Mouse (Mus musculus) megakaryocyte-erythroid progenitor cell, adult 5-6 weeks (primary cell): Measurements from ENCODE around the gene Plac8. TPM values are rescaled to one million over a fixed set of nuclear protein-coding genes. Genes with fewer than 3 reads are reported as not detected.

ENCODE experiments used
- ATAC-seq: replicated peaks from 2 replicates; pipeline ENCODE4 v1.8.0; 2016; ENCODE audit warnings: mild to moderate bottlenecking, inconsistent platforms; ENCODE audit not compliant: severe bottlenecking, poor library complexity, low FRiP score, low TSS enrichment
- total RNA-seq, 2 experiments: library from RNA; stranded (forward) in 1 of 2; stranded (reverse) in 1 of 2; fragments of 200-1000, 215-1000 nt in 1 of 2; fragments of >200 nt in 1 of 2; fragmentation: Nextera tagmentation in 1 of 2; gene quantifications; 2 replicates each; pipeline ENCODE4 v1.2.3; 2014 to 2017

Gene Plac8
- 205 and 254 TPM in 2 replicates for total RNA-seq (2014; fragmentation: Nextera tagmentation)
- 198 and 535 TPM in 2 replicates for total RNA-seq (2017)

DNA sequence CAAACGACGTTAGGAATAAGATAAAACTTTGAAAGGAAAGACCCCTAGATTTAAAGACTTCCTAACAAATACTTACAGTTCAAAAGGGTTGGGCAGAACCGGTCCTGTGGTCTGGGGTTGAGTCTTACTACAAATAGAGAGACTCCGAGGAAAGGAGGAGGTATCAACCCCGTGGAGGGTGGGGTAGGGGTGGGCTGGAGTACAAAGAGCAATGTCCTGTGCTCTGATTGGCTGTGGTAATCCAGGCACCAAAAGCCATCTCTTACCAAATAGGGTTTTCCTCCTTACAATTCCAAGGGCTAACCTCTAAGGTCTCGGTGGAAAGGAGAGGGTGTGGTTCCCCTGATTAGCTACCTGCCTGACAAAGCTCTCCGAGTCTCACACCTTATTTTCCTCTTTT, at the start of gene Plac8:
TSS of gene Plac8 (minus strand) at position 177 of the 400 bp plus-strand sequence.
- ATAC-seq, result peak; percentile 19; the same call in 1 of the 2 replicates

- no peak for ATAC-seq
Observed at GRCm38 (mm10) chr5:100620952-100621351, 48.9 kb upstream of the Plac8 start.

- ATAC-seq, result no peak
Observed at GRCm38 (mm10) chr5:100619586-100620275, 47.7 kb upstream of the Plac8 start.

DNA sequence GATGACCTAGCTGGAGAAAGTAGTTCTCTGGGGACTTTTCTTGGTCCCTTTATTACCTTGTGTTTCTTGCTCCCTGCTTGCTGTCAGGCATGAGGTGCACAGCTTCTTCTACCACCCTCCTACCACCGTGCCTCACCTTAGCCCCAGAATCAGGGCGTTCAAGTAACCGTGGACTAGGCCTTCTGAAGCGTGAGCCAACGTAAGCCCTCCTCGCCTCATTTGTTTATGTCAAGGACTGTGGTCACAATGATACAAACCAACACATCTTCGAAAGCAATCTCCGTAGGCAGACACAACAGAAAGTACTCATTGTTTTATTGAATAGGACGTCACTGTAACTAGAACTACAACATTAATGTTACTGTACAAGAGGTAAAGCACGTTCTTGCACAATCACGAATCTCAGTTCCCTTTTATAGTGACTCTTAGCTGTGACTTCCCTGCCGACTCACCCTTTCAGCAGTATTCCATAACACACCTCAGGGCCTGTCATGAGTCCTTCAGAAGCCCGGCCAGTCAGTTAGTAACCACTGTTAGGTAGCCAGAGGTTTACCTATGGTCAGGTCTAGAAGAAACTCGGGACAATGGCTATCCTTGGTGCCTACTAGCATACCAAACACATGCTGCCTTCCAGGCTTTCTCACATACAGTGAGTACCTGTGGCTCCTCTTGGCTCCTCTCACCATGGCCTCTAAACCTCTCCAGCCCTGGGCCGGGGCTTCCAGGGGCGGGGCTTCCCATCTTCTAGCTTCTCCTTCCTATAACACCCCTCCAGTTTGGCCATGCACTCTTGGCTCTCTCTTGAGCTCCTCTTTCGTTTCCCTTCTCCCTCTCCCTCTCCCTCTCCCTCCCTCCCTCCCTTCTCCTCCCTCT, 42.1 kb upstream of the Plac8 start:
- ATAC-seq, result no peak

GRCm38 (mm10) chr5:100607868-100608267, 35.8 kb upstream of the Plac8 start:
- ATAC-seq, result peak; percentile 59

GRCm38 (mm10) chr5:100607090-100607762, 35.2 kb upstream of the Plac8 start:
- ATAC-seq, result no peak

DNA sequence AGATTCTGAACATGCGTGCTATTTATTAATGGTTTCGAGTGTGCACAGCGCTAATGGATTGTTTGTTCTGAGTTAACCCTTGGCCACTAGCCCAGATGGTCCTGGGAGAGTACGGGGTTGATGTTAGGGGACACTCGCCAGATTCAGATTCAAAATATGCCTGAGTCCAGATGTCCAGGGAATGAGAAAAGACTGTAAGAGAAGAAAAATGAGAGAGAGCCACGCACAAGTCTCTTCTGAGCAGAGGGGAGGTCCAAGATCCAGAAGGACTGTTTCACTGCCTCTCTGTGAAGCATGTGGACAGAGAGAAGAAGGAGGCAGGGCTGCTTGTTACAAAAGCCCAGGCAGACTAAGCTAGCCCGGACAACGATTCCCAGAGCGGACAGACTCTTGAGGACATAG, 33.8 kb upstream of the Plac8 start:
- no peak for ATAC-seq

- no peak for ATAC-seq
Observed at GRCm38 (mm10) chr5:100604061-100604460, 32.0 kb upstream of the Plac8 start.

DNA sequence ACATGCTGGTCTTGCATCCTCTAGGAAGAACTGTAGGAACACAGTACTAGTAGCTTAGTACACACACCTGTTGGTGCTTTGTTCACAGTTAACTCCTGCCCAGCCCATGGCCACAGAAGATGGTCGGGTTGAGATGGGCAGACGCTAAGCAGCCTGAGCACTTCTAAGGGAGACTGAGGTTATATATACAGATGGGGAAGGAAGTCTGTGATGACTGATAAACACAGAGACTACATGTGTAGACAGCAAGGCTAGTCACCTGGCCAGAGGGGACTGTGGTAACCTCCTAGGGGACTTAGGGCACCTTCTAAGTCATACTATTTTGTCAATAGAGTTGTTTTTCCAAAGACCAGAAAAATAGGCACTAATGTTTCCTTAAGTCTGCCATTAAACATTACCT, 29.8 kb upstream of the Plac8 start:
- no peak; the same call in 1 of the 2 replicates for ATAC-seq

GRCm38 (mm10) chr5:100598961-100599463, 27.0 kb upstream of the Plac8 start:
- ATAC-seq, result no peak

DNA sequence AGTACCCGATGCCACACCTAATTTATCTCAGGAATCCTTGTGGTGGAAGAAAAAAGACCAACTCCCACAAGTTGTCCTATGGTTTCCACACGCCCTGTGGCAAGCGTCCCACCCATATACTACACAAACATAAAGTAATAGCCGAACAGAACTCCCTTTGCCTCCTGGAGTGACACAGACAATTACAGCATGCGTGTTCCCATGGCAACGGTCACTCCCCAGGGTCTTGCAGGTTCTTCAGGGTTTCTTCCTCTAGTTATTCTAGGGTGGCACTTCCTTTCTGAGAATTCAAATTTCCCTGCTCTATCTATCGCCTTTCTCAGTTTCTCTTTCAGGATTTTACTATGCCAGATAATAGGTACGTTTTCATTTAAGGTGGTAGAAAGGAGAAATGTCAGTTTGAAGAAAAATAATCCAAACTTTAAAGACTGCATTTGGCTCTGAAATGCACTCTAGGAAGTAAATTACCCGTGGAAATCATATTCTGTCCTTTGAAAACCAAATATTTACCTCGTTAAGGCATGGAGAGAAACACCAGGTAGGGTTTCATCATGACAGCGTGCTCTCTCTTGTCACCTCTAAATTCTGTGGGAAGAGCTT, 25.9 kb upstream of the Plac8 start:
- peak; percentile 42; the same call in 1 of the 2 replicates for ATAC-seq

DNA sequence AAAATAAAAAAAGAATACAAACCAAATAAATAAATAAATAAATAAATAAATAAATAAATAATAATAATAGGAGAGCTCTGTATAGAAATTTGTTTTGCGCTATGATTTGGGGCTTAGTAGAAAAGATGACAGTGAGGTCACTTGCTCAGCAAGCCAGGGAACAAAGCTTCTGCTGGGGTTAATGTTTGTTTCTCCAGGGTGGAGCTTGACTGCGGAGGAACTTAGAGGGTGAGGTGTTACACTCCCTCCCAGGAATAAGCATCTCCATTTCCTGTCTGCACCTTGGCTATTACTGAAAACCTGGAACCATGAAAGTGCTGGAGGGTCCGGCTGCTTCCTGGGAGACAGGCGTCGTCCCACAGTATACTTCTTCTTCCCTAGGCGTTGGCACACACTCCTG, 24.0 kb upstream of the Plac8 start:
- no peak for ATAC-seq

- no peak for ATAC-seq
Observed at GRCm38 (mm10) chr5:100594803-100595467, 22.9 kb upstream of the Plac8 start.

DNA sequence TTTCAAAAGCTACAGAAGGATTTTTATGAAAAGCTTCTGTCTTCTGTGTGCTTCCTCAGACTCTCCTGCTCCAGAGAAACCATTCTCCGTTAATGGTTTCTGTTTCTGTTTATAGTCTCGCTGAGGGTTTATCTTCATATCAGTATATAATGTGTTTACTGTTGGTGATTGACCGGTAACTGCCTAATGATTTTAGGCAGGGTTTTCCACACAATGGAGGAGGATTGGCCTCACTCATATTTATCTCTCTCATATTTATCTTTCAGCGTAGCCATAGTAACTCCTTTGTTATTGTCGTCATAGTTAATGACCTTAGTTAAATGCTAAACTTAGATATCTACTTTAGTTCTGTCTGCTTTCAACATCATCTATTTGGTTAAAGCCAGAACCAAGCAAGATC, 18.5 kb upstream of the Plac8 start:
- ATAC-seq, result peak; percentile 85

GRCm38 (mm10) chr5:100587626-100588025, 15.6 kb upstream of the Plac8 start:
- no peak for ATAC-seq

- no peak for ATAC-seq
Observed at GRCm38 (mm10) chr5:100587136-100587535, 15.1 kb upstream of the Plac8 start.

DNA sequence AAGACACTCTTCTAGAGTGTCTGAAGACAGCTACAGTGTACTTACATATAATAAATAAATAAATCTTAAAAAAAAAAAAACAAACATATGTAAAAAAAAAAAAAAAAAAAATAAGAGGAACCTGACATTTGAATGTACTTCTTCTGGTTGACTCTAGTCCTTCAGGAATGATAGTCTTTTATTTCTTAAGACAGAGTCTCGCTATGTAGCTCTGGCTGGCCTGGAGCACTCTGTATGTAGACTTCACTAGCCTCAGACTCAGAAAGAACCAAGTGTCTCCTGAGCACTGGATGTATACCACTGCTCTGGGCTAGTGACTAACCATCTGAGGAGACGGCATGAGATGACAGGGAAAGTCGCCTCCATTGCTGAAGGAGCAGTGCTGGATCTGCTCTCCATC, 13.6 kb upstream of the Plac8 start:
- ATAC-seq, result no peak

GRCm38 (mm10) chr5:100585206-100585644, 13.2 kb upstream of the Plac8 start:
- peak; percentile 39 for ATAC-seq

DNA sequence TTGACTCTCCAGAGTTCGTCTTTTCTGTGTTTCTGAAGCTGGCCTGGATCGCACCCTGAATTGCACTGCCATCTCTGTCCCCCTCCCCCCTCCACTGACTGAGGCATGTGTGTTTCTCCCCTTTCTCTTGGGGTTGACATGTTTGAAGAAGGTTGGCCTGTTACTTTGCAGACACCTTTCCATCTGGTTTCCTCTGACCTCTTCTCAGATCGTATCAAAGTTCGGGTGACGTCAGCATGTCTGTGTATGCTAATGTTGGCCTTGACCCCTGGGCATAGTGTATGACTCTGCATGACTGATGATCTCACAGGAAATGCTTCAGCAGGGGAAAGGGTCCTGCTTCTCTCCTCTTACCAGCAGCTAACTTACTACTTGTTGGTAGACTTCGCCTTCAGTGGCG, 11.0 kb upstream of the Plac8 start:
- no peak for ATAC-seq
